Mouse (Mus musculus): ENCODE results near the gene Zbtb42. TPM values are rescaled to one million over a fixed set of nuclear protein-coding genes. Genes with fewer than 3 reads are reported as not detected.

Zbtb42 gene
- polyA plus RNA-seq, 1 experiment from 2014 or later, result 1.8 TPM

DNA sequence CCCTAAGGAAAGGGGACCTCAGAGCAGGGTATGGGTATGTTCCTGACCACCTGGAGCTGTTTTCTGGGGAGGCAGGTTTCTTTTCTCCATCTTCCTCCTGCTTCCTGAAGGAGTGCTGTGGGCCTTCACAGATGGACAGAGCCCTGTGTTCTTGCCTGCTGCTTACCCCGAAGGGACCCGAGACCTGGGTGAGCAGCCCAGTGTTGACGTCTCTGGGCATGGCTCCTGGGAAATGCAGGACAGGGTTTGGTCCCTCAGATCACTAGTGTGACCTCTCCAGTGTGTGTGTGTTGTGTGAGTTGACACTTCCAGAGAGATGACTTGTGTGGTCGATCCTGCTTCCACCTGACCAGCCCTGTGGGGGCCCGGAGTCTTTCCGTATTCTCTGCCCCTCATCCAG is 44.8 kb downstream of the Zbtb42 start:
- H3K4me3 ChIP-seq (ENCODE audit: low read depth, low read length), result peak overlapping the region; percentile 79; the same call in 1 of the 2 replicates
- DNase-seq (ENCODE audit: low spot score) (no peak), ATAC-seq (no peak)
- no peaks in the 10 kb centered on the region for H3K27me3 ChIP-seq (replicated peaks; ENCODE audit: control insufficient read depth, insufficient read depth, low read length)
- H3K9me3 ChIP-seq (replicated peaks; ENCODE audit: control insufficient read depth, low read length), result no peaks in the 10 kb centered on the region
- WGBS, result 88% methylated on average over 6 of the region's 6 CpGs
- H3K4me1 ChIP-seq (ENCODE audit: control insufficient read depth, insufficient read depth, low read length), result peaks cover 8% of the 10 kb centered on the region; the same call in 1 of the 2 replicates
- peaks cover 13% of the 10 kb centered on the region; the same call in 1 of the 2 replicates for H3K36me3 ChIP-seq (ENCODE audit: control insufficient read depth, insufficient read depth, low read length)
- no peak overlapping the region for H3K27ac ChIP-seq (ENCODE audit: low read depth, low read length)
- H3K9ac ChIP-seq (ENCODE audit: low read length), result no peak overlapping the region; the same call in 1 of the 2 replicates
- H3K4me2 ChIP-seq (ENCODE audit: low read length), result peak overlapping the region; percentile 92

- peaks cover 13% of the 10 kb centered on the region; the same call in 1 of the 2 replicates for H3K36me3 ChIP-seq (ENCODE audit: control insufficient read depth, insufficient read depth, low read length)
- no peak overlapping the region for H3K9ac ChIP-seq (ENCODE audit: low read length)
- H3K4me1 ChIP-seq (ENCODE audit: control insufficient read depth, insufficient read depth, low read length), result peaks cover 8% of the 10 kb centered on the region; the same call in 1 of the 2 replicates
- 77% methylated on average over 11 of the region's 11 CpGs for WGBS
- H3K27me3 ChIP-seq (replicated peaks; ENCODE audit: control insufficient read depth, insufficient read depth, low read length), result no peaks in the 10 kb centered on the region
- no peak overlapping the region for H3K4me2 ChIP-seq (ENCODE audit: low read length)
- H3K27ac ChIP-seq (ENCODE audit: low read depth, low read length), result no peak overlapping the region
- DNase-seq (ENCODE audit: low spot score) (peak; percentile 76), ATAC-seq (peak; percentile 27; the same call in 1 of the 2 replicates)
- H3K4me3 ChIP-seq (ENCODE audit: low read depth, low read length), result no peak overlapping the region
- H3K9me3 ChIP-seq (replicated peaks; ENCODE audit: control insufficient read depth, low read length), result no peaks in the 10 kb centered on the region
These were observed 45.6 kb downstream of the Zbtb42 start for GRCm38 (mm10) chr12:112724077-112724805.

DNA sequence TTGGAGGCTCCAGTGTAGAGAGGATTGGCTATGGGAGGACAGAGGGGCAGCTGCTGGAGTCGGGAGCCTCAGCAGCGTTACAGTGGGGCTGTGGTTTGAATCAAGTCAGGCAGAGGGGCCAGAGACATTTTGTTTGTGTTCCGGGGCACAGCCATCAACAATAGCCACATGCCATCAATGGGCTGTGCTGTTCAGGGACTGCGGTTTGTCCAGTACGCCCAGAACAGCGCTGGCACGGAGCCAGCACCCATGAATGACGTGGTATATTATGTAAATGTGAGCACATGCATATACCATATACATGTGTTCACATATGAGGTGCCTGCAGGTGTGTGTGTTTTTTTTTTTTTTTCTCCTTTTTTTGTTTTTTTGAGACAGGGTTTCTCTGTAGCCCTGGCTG is 49.2 kb downstream of the Zbtb42 start:
- H3K9ac ChIP-seq (ENCODE audit: low read length), result no peak overlapping the region
- H3K4me1 ChIP-seq (ENCODE audit: control insufficient read depth, insufficient read depth, low read length), result peaks cover 5% of the 10 kb centered on the region; the same call in 1 of the 2 replicates
- peaks cover 31% of the 10 kb centered on the region for H3K36me3 ChIP-seq (ENCODE audit: control insufficient read depth, insufficient read depth, low read length)
- no peak for ATAC-seq
- no peaks in the 10 kb centered on the region for H3K27me3 ChIP-seq (replicated peaks; ENCODE audit: control insufficient read depth, insufficient read depth, low read length)
- no peak overlapping the region for H3K27ac ChIP-seq (ENCODE audit: low read depth, low read length)
- no peak for DNase-seq (ENCODE audit: low spot score)
- 50% methylated on average over 8 of the region's 8 CpGs for WGBS
- H3K4me3 ChIP-seq (ENCODE audit: low read depth, low read length), result no peak overlapping the region
- no peak overlapping the region for H3K4me2 ChIP-seq (ENCODE audit: low read length)
- no peaks in the 10 kb centered on the region for H3K9me3 ChIP-seq (replicated peaks; ENCODE audit: control insufficient read depth, low read length)

GRCm38 (mm10) chr12:112730808-112731207 is 52.2 kb downstream of the Zbtb42 start:
- H3K4me1 ChIP-seq (ENCODE audit: control insufficient read depth, insufficient read depth, low read length), result no peaks in the 10 kb centered on the region
- H3K36me3 ChIP-seq (ENCODE audit: control insufficient read depth, insufficient read depth, low read length), result peaks cover 45% of the 10 kb centered on the region
- ATAC-seq (no peak), DNase-seq (ENCODE audit: low spot score) (no peak)
- no peak overlapping the region for H3K4me3 ChIP-seq (ENCODE audit: low read depth, low read length)
- H3K9me3 ChIP-seq (replicated peaks; ENCODE audit: control insufficient read depth, low read length), result no peaks in the 10 kb centered on the region
- H3K27ac ChIP-seq (ENCODE audit: low read depth, low read length), result no peak overlapping the region
- 92% methylated on average over 14 of the region's 14 CpGs for WGBS
- no peaks in the 10 kb centered on the region for H3K27me3 ChIP-seq (replicated peaks; ENCODE audit: control insufficient read depth, insufficient read depth, low read length)
- no peak overlapping the region for H3K9ac ChIP-seq (ENCODE audit: low read length)
- no peak overlapping the region for H3K4me2 ChIP-seq (ENCODE audit: low read length)

Small RNA genes within 50 kb of the gene (microRNA-seq; reads per million reads assigned to microRNA genes)
- gene Mir6939, result not detected

Other genes with a start within 250 kb of the Zbtb42 start
- gene A530016L24Rik, start 189.4 kb upstream of the Zbtb42 start, polyA plus RNA-seq (2014; fragmentation: Nextera tagmentation; extraction: Ambion mirVana), result 0.09 and 0.12 TPM in 2 replicates
- 40.0 and 49.0 TPM in 2 replicates for gene Tmem179, start 162.1 kb upstream of the Zbtb42 start, polyA plus RNA-seq (2014; fragmentation: Nextera tagmentation; extraction: Ambion mirVana)
- 2.6 and 2.9 TPM in 2 replicates for gene Inf2, start 90.0 kb upstream of the Zbtb42 start, polyA plus RNA-seq (2014; fragmentation: Nextera tagmentation; extraction: Ambion mirVana)
- gene Adssl1, start 58.8 kb upstream of the Zbtb42 start, polyA plus RNA-seq (2014; fragmentation: Nextera tagmentation; extraction: Ambion mirVana), result 2.0 and 2.1 TPM in 2 replicates
- 94.1 and 155 TPM in 2 replicates for gene Siva1, start 34.1 kb upstream of the Zbtb42 start, polyA plus RNA-seq (2014; fragmentation: Nextera tagmentation; extraction: Ambion mirVana)
- 61.7 and 65.4 TPM in 2 replicates for gene Akt1, start 3.9 kb upstream of the Zbtb42 start, polyA plus RNA-seq (2014; fragmentation: Nextera tagmentation; extraction: Ambion mirVana)
- 10.3 and 15.7 TPM in 2 replicates for gene Cep170b, start 41.6 kb downstream of the Zbtb42 start, polyA plus RNA-seq (2014; fragmentation: Nextera tagmentation; extraction: Ambion mirVana)
- 5.9 and 7.0 TPM in 2 replicates for gene Pld4, start 81.8 kb downstream of the Zbtb42 start, polyA plus RNA-seq (2014; fragmentation: Nextera tagmentation; extraction: Ambion mirVana)
- gene Ahnak2, start 123.8 kb downstream of the Zbtb42 start, polyA plus RNA-seq (2014; fragmentation: Nextera tagmentation; extraction: Ambion mirVana), result 0.29 and 0.51 TPM in 2 replicates
- gene Clba1, start 130.1 kb downstream of the Zbtb42 start, polyA plus RNA-seq (2014; fragmentation: Nextera tagmentation; extraction: Ambion mirVana), result 17.0 and 19.4 TPM in 2 replicates
- 101 and 112 TPM in 2 replicates for gene Cdca4, start 150.6 kb downstream of the Zbtb42 start, polyA plus RNA-seq (2014; fragmentation: Nextera tagmentation; extraction: Ambion mirVana)
- gene Gpr132, start 189.4 kb downstream of the Zbtb42 start, polyA plus RNA-seq (2014; fragmentation: Nextera tagmentation; extraction: Ambion mirVana), result not detected in 2 replicates